Mouse (Mus musculus) kidney, postnatal 4 days (tissue): ENCODE measurements around the gene Pacsin1.

ENCODE experiments used
- DNase-seq, 2 experiments: peaks; one replicate each; pipeline ENCODE4 v3.0.0; 2021; ENCODE audit warnings: mixed read lengths in 2 of 2

The Pacsin1 gene

GRCm38 (mm10) chr17:27726527-27726926 lies 71.2 kb downstream of the Pacsin1 start:
- no peak for DNase-seq

- DNase-seq: no peak
These were observed 73.5 kb downstream of the Pacsin1 start, which contains the start of gene Spdef for GRCm38 (mm10) chr17:27728770-27729169. Gene Spdef (minus strand): TSS chr17:27728955.

- DNase-seq: no peak
These were observed 76.8 kb downstream of the Pacsin1 start for GRCm38 (mm10) chr17:27732152-27732551.

GRCm38 (mm10) chr17:27732694-27733093 lies 77.4 kb downstream of the Pacsin1 start:
- no peak for DNase-seq

GRCm38 (mm10) chr17:27734344-27735073 lies 79.2 kb downstream of the Pacsin1 start:
- no peak for DNase-seq

GRCm38 (mm10) chr17:27740961-27741360 lies 85.7 kb downstream of the Pacsin1 start:
- no peak for DNase-seq

GRCm38 (mm10) chr17:27746446-27746845 lies 91.1 kb downstream of the Pacsin1 start:
- DNase-seq: no peak

- DNase-seq: no peak
These were observed 92.8 kb downstream of the Pacsin1 start for GRCm38 (mm10) chr17:27748123-27748522.

GRCm38 (mm10) chr17:27750451-27750942 lies 95.2 kb downstream of the Pacsin1 start:
- DNase-seq: no peak

GRCm38 (mm10) chr17:27751314-27752202 lies 96.2 kb downstream of the Pacsin1 start:
- DNase-seq: no peak

- no peak for DNase-seq
These were observed 104.9 kb downstream of the Pacsin1 start for GRCm38 (mm10) chr17:27760169-27760568.
